Mouse (Mus musculus): ENCODE results near the gene Tmem45b.

- no peak for TF ChIP-seq CTCF (IDR thresholded peaks at IDR 0.05; ENCODE audit: low read depth)
- TF ChIP-seq EP300 (optimal IDR thresholded peaks at IDR 0.05) = no peak
Observed at GRCm38 (mm10) chr9:31444236-31444635, 20.0 kb downstream of the Tmem45b start.

Measured in stomach, postnatal 0 days (tissue).